Mouse (Mus musculus) MEL (cell line): Measurements from ENCODE around the gene Prss28. TPM values are rescaled to one million over a fixed set of nuclear protein-coding genes. Genes with fewer than 3 reads are reported as not detected.

Experiments used
- DNase-seq: peaks from one replicate; pipeline ENCODE4 v3.0.0; 2011; ENCODE audit warnings: low read depth, low spot score
- H3K27ac ChIP-seq: 2 replicates; pipeline ENCODE4 v1.5.1; 2012; ENCODE audit warnings: low read depth, mild to moderate bottlenecking, control low read depth, low read length, moderate library complexity; ENCODE audit not compliant: control insufficient read depth
- H3K27me3 ChIP-seq, 2 experiments: fragments of 150-350 bp in 1 of 2; sonication (generic) in 1 of 2; 2 replicates each; pipeline ENCODE4 v1.6.1; 2012; ENCODE audit warnings: low read length in 2 of 2, mild to moderate bottlenecking in 2 of 2, improper control_type of control experiment in 1 of 2, moderate library complexity in 1 of 2; ENCODE audit not compliant: insufficient read depth in 2 of 2, control insufficient read depth in 1 of 2
- H3K36me3 ChIP-seq, 2 experiments: 2 replicates each; pipeline ENCODE4 v1.6.1; 2012 to 2014; ENCODE audit warnings: low read length in 2 of 2, improper control_type of control experiment in 1 of 2, inconsistent platforms in 1 of 2, mild to moderate bottlenecking in 1 of 2; ENCODE audit not compliant: insufficient read depth in 2 of 2, control insufficient read depth in 1 of 2
- H3K4me1 ChIP-seq, 2 experiments: fragments of 150-350 bp in 1 of 2; sonication (generic) in 1 of 2; 2 replicates each; pipeline ENCODE4 v1.6.1; 2012; ENCODE audit warnings: low read length in 2 of 2, improper control_type of control experiment in 1 of 2, mild to moderate bottlenecking in 1 of 2; ENCODE audit not compliant: insufficient read depth in 2 of 2, control insufficient read depth in 1 of 2
- H3K4me3 ChIP-seq, 2 experiments: fragments of 150-350 bp in 1 of 2; sonication (generic) in 1 of 2; 2 replicates each; pipeline ENCODE4 v1.5.1; 2012; ENCODE audit warnings: low read depth in 2 of 2, low read length in 2 of 2, mild to moderate bottlenecking in 2 of 2, moderate library complexity in 2 of 2, control low read depth in 1 of 2, improper control_type of control experiment in 1 of 2; ENCODE audit not compliant: control insufficient read depth in 1 of 2, insufficient read depth in 1 of 2
- H3K79me2 ChIP-seq: 2 replicates; pipeline ENCODE4 v1.6.1; 2012; ENCODE audit warnings: mild to moderate bottlenecking, low read length, moderate library complexity; ENCODE audit not compliant: control insufficient read depth, poor library complexity, insufficient read depth
- H3K9ac ChIP-seq: 2 replicates; pipeline ENCODE4 v1.6.1; 2012; ENCODE audit warnings: low read depth, mild to moderate bottlenecking, control low read depth, low read length, moderate library complexity; ENCODE audit not compliant: control insufficient read depth, poor library complexity, severe bottlenecking
- H3K9me3 ChIP-seq: fragments of 150-350 bp; sonication (generic); replicated peaks from 2 replicates; pipeline ENCODE4 v1.6.1; 2012; ENCODE audit warnings: mild to moderate bottlenecking, low read length, improper control_type of control experiment, moderate library complexity; ENCODE audit not compliant: insufficient read depth
- CHD1 ChIP-seq: IDR thresholded peaks from 2 replicates; pipeline ENCODE4 v1.6.1; 2012; ENCODE audit warnings: low read depth, mild to moderate bottlenecking, inconsistent platforms, low read length, improper control_type of control experiment
- CHD2 ChIP-seq: IDR thresholded peaks from 2 replicates; pipeline ENCODE4 v1.6.1; 2011; ENCODE audit warnings: low read length, improper control_type of control experiment
- CTCF ChIP-seq, 3 experiments: IDR thresholded peaks in 2 of 3; conservative IDR thresholded peaks in 1 of 3; 2 replicates each; pipeline ENCODE4 v1.5.1; 2011 to 2012; ENCODE audit warnings: low read length in 3 of 3, low read depth in 2 of 3, mild to moderate bottlenecking in 2 of 3, improper control_type of control experiment in 1 of 3, inconsistent platforms in 1 of 3, mixed read lengths in 1 of 3, moderate library complexity in 1 of 3; ENCODE audit not compliant: control insufficient read depth in 1 of 3, insufficient read depth in 1 of 3, poor library complexity in 1 of 3, severe bottlenecking in 1 of 3
- E2F4 ChIP-seq: IDR thresholded peaks from 2 replicates; pipeline ENCODE4 v1.6.1; 2011; ENCODE audit warnings: low read depth, low read length, improper control_type of control experiment, borderline replicate concordance
- ELF1 ChIP-seq: IDR thresholded peaks from 2 replicates; pipeline ENCODE4 v1.6.1; 2014; ENCODE audit warnings: low read depth, mild to moderate bottlenecking, inconsistent platforms, low read length, improper control_type of control experiment, moderate library complexity
- EP300 ChIP-seq, 2 experiments: IDR thresholded peaks; 2 replicates each; pipeline ENCODE4 v1.6.1; 2011; ENCODE audit warnings: improper control_type of control experiment in 2 of 2, low read length in 2 of 2, low read depth in 1 of 2, mild to moderate bottlenecking in 1 of 2
- ETS1 ChIP-seq: IDR thresholded peaks from 2 replicates; pipeline ENCODE4 v1.6.1; 2012; ENCODE audit warnings: low read depth, mild to moderate bottlenecking, inconsistent platforms, low read length, improper control_type of control experiment, moderate library complexity
- GABPA ChIP-seq: IDR thresholded peaks from 2 replicates; pipeline ENCODE4 v1.6.1; 2012; ENCODE audit warnings: low read depth, mild to moderate bottlenecking, inconsistent platforms, low read length, improper control_type of control experiment, moderate library complexity
- HCFC1 ChIP-seq: IDR thresholded peaks from 2 replicates; pipeline ENCODE4 v1.6.1; 2012; ENCODE audit warnings: low read depth, mild to moderate bottlenecking, inconsistent platforms, low read length, improper control_type of control experiment, moderate library complexity
- JUND ChIP-seq: IDR thresholded peaks from 2 replicates; pipeline ENCODE4 v1.6.1; 2011; ENCODE audit warnings: low read depth, mild to moderate bottlenecking, improper control_type of control experiment, low read length
- MAFK ChIP-seq: IDR thresholded peaks from 2 replicates; pipeline ENCODE4 v1.6.1; 2011; ENCODE audit warnings: low read depth, mild to moderate bottlenecking, low read length, improper control_type of control experiment, borderline replicate concordance
- MAX ChIP-seq: IDR thresholded peaks from 2 replicates; pipeline ENCODE4 v1.6.1; 2011; ENCODE audit warnings: low read length, improper control_type of control experiment
- MAZ ChIP-seq: IDR thresholded peaks from 2 replicates; pipeline ENCODE4 v1.6.1; 2012; ENCODE audit warnings: low read depth, mild to moderate bottlenecking, inconsistent platforms, low read length, improper control_type of control experiment
- MXI1 ChIP-seq: IDR thresholded peaks from 2 replicates; pipeline ENCODE4 v1.6.1; 2011; ENCODE audit warnings: mild to moderate bottlenecking, low read depth, low read length, improper control_type of control experiment
- MYC ChIP-seq: IDR thresholded peaks from 2 replicates; pipeline ENCODE4 v1.6.1; 2011; ENCODE audit warnings: low read depth, mild to moderate bottlenecking, low read length, improper control_type of control experiment, moderate library complexity
- POLR2AphosphoS5 ChIP-seq: IDR thresholded peaks from 2 replicates; pipeline ENCODE4 v1.6.1; 2012; ENCODE audit warnings: low read depth, borderline replicate concordance, mild to moderate bottlenecking, inconsistent platforms, low read length, moderate library complexity, mixed read lengths
- RAD21 ChIP-seq: IDR thresholded peaks from 2 replicates; pipeline ENCODE4 v1.6.1; 2011; ENCODE audit warnings: mild to moderate bottlenecking, low read depth, low read length, improper control_type of control experiment
- SIN3A ChIP-seq: IDR thresholded peaks from 2 replicates; pipeline ENCODE4 v1.6.1; 2012; ENCODE audit warnings: low read length, improper control_type of control experiment, inconsistent platforms
- SMC3 ChIP-seq: IDR thresholded peaks from 2 replicates; pipeline ENCODE4 v1.6.1; 2011; ENCODE audit warnings: low read depth, low read length, improper control_type of control experiment
- TAL1 ChIP-seq: IDR thresholded peaks from 2 replicates; pipeline ENCODE4 v1.6.1; 2012; ENCODE audit warnings: mild to moderate bottlenecking, inconsistent platforms, low read length, moderate library complexity, mixed read lengths
- TBP ChIP-seq: IDR thresholded peaks from 2 replicates; pipeline ENCODE4 v1.8.0; 2011; ENCODE audit warnings: low read depth, low read length, improper control_type of control experiment
- UBTF ChIP-seq: IDR thresholded peaks from 2 replicates; pipeline ENCODE4 v1.6.1; 2012; ENCODE audit warnings: low read depth, mild to moderate bottlenecking, inconsistent platforms, low read length, improper control_type of control experiment, moderate library complexity, borderline replicate concordance; ENCODE audit not compliant: insufficient read depth
- USF1 ChIP-seq: IDR thresholded peaks from 2 replicates; pipeline ENCODE4 v1.6.1; 2014; ENCODE audit warnings: low read depth, mild to moderate bottlenecking, inconsistent platforms, low read length, improper control_type of control experiment, moderate library complexity
- ZC3H11A ChIP-seq: IDR thresholded peaks from 2 replicates; pipeline ENCODE4 v1.6.1; 2012; ENCODE audit warnings: low read depth, mild to moderate bottlenecking, inconsistent platforms, low read length, improper control_type of control experiment
- ZKSCAN1 ChIP-seq: IDR thresholded peaks from 2 replicates; pipeline ENCODE4 v1.6.1; 2012; ENCODE audit warnings: low read depth, mild to moderate bottlenecking, inconsistent platforms, low read length, improper control_type of control experiment, moderate library complexity
- ZMIZ1 ChIP-seq: IDR thresholded peaks from 2 replicates; pipeline ENCODE4 v1.6.1; 2012; ENCODE audit warnings: low read depth, mild to moderate bottlenecking, inconsistent platforms, low read length, improper control_type of control experiment, moderate library complexity
- ZNF384 ChIP-seq: IDR thresholded peaks from 2 replicates; pipeline ENCODE4 v1.6.1; 2012; ENCODE audit warnings: low read depth, mild to moderate bottlenecking, inconsistent platforms, low read length, improper control_type of control experiment
- polyA plus RNA-seq, 2 experiments: library from polyadenylated mRNA; stranded (reverse) in 1 of 2; unstranded in 1 of 2; fragments of >175 nt in 1 of 2; fragments of >200 nt in 1 of 2; gene quantifications; 2 replicates each; pipeline versions ENCODE4 v1.2.1 to v1.2.4; 2012; ENCODE audit warnings: low replicate concordance in 2 of 2, low read depth in 1 of 2; ENCODE audit not compliant: insufficient read length in 2 of 2, insufficient read depth in 1 of 2, missing spikeins in 1 of 2
- total RNA-seq: library from RNA; depleted of rRNA; stranded (reverse); fragments of 300-350 nt; gene quantifications from 2 replicates; pipeline ENCODE4 v1.2.3, GENCODE M21; 2012

Gene Prss28
- total and polyA plus RNA-seq, 3 experiments, result not detected

GRCm38 (mm10) chr17:25345462-25345861 is 37.0 kb downstream of the Prss28 start, which contains the start of gene Tpsab1:
Gene Tpsab1, minus strand, starts transcription at chr17:25345562.
- Histone ChIP-seq H3K79me2 (no peaks in the 10 kb centered on the region), H3K4me3 (no peak within 1 kb of the TSS), H3K4me1 (peaks cover 0 to 5% of the 10 kb centered on the region in 2 experiments; a peak in 2 of 4 replicates), H3K27ac (no peak within 1 kb of the TSS), H3K36me3 (no peaks in the 10 kb centered on the region), H3K9me3 (no peaks in the 10 kb centered on the region), H3K27me3 (peaks cover 2 to 16% of the 10 kb centered on the region in 2 experiments; a peak in 3 of 4 replicates), H3K9ac (no peak within 1 kb of the TSS)
- no peak for DNase-seq
- TF ChIP-seq CHD2 (no peak), POLR2AphosphoS5 (no peak), MAFK (no peak), ZMIZ1 (no peak), UBTF (no peak), RAD21 (no peak), E2F4 (no peak), TBP (no peak), ZKSCAN1 (no peak), EP300 (IDR thresholded peaks at IDR 0.05; ENCODE audit: low read depth in 1 of 2, low read length in 2 of 2) (no peak), CTCF (IDR thresholded peaks at IDR 0.05 in 2 of 3, conservative IDR thresholded peaks at IDR 0.05 in 1 of 3; ENCODE audit: control insufficient read depth in 1 of 3, insufficient read depth in 1 of 3, low read depth in 2 of 3, low read length in 3 of 3, poor library complexity in 1 of 3, severe bottlenecking in 1 of 3) (no peak), GABPA (no peak), ZNF384 (no peak), MAX (no peak), MYC (no peak), ETS1 (no peak), CHD1 (no peak), SMC3 (no peak)

GRCm38 (mm10) chr17:25361291-25361690 is 52.8 kb downstream of the Prss28 start:
- no peak for DNase-seq
- no peak for TF ChIP-seq MAZ
- no peak for TF ChIP-seq EP300 (IDR thresholded peaks at IDR 0.05; ENCODE audit: low read depth in 1 of 2, low read length in 2 of 2)
- no peak for TF ChIP-seq HCFC1
- TF ChIP-seq SIN3A, result no peak
- no peak for TF ChIP-seq MXI1
- TF ChIP-seq USF1, result no peak
- TF ChIP-seq JUND, result no peak
- no peak for TF ChIP-seq TAL1
- TF ChIP-seq ZMIZ1, result no peak
- no peak for TF ChIP-seq ELF1
- no peak for TF ChIP-seq MYC
- TF ChIP-seq RAD21, result no peak
- no peak for TF ChIP-seq ZC3H11A
- H3K4me1 ChIP-seq, result no peaks in the 10 kb centered on the region
- H3K4me3 ChIP-seq, result no peak overlapping the region
- peaks cover 15 to 19% of the 10 kb centered on the region in 2 experiments for H3K27me3 ChIP-seq
- no peaks in the 10 kb centered on the region for H3K36me3 ChIP-seq
- no peak overlapping the region for H3K9ac ChIP-seq
- no peaks in the 10 kb centered on the region for H3K9me3 ChIP-seq
- H3K27ac ChIP-seq, result no peak overlapping the region
- H3K79me2 ChIP-seq, result no peaks in the 10 kb centered on the region
